Mouse (Mus musculus): ENCODE measurements around the gene Zbtb33. TPM values are rescaled to one million over a fixed set of nuclear protein-coding genes. Genes with fewer than 3 reads are reported as not detected.

The Zbtb33 gene
- 24.2 and 27.3 TPM in 2 replicates for total RNA-seq (2023)

GRCm38 (mm10) chrX:38189552-38190457, at the start of gene Zbtb33:
TSS of gene Zbtb33 (plus strand) at chrX:38189793.

Other genes starting within 250 kb of the Zbtb33 start
- not detected in 2 replicates for gene Btg1-ps1, start 171.0 kb upstream of the Zbtb33 start, total RNA-seq (2023)
- gene Btg1-ps2, start 146.7 kb upstream of the Zbtb33 start, total RNA-seq (2023): not detected in 2 replicates
- not detected in 2 replicates for gene Rhox10, start 123.3 kb upstream of the Zbtb33 start, total RNA-seq (2023)
- gene Rhox11, start 104.7 kb upstream of the Zbtb33 start, total RNA-seq (2023): not detected in 2 replicates
- gene Rhox12, start 78.9 kb upstream of the Zbtb33 start, total RNA-seq (2023): not detected in 2 replicates
- gene Rhox13, start 68.6 kb upstream of the Zbtb33 start, total RNA-seq (2023): not detected in 2 replicates
- not detected in 2 replicates for gene Tmem255a, start 62.6 kb downstream of the Zbtb33 start, total RNA-seq (2023)
- gene Atp1b4, start 126.4 kb downstream of the Zbtb33 start, total RNA-seq (2023): not detected in 2 replicates

Data from neutrophil, adult 65 days (primary cell).